Mouse (Mus musculus) stomach, postnatal 0 days (tissue): Measurements from ENCODE around the gene Mgst2.

ENCODE experiments used
- CTCF ChIP-seq: IDR thresholded peaks from 2 replicates; pipeline ENCODE4 v1.5.1; 2016; ENCODE audit warnings: antibody characterized with exemption, low read depth, mild to moderate bottlenecking, moderate library complexity
- EP300 ChIP-seq: optimal IDR thresholded peaks from 2 replicates; pipeline ENCODE3; 2016; ENCODE audit warnings: antibody characterized with exemption

GRCm38 (mm10) chr3:51636700-51637099 lies 23.5 kb upstream of the Mgst2 start:
- TF ChIP-seq EP300 = no peak
- TF ChIP-seq CTCF = no peak
